8 mouse cellular contexts compared by ENCODE assay signal in the genomic region with DNA sequence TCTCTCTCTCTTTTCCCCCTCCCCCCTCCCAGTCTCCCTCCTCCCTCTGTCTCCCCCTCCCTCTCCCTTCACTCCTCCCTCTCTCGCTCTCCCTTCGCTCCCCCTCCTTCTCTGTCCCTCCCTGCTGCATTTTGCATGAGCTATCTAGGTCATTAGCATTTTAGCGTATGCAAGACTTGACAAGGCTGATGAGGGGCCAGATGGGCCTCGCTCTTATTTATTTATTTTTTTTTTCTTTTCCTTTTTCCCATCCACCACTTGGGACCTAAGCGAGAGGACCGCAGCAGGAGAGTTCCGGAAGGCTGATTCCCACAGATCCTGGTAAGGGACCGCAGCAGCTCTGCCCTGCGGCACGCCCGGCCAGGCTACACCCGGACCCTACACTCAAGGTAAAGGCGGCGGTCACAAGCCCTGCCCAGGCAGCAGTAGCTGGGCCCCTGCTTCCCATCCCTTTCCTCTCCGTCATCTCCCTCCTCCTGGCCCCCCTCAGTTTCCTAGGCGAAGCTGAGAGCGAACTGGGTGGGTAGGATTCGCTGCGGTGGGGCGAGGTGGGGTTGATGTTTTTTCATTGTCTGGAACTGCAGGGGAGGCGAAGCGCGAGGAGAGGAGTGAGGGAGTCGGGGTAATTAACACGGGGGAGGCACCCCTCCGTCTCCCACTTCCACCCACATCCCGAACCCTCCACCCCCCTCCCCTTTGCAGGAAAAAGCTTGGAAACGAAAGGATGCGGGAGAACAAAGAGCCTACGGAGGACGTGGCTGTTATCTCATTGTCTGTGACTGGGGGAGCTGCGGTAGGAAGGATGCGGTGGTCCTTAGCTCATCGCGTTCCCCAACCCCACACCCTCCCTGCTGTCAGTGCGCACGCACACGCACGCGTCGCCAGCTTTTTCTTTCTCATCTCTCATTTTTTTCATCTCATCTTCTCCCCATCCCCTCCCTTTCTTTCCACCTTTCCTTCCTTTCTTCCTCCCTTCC.
DNase-seq lines count a peak whose midpoint lies in the region; ATAC-seq and TF ChIP-seq lines count a peak whose summit lies in the region.

No protein-coding gene starts in this region.

- intact Hi-C loops in heart, postnatal 25 days (cut with DNase I) = no loop called here

- no peaks in the 10 kb centered on the region for H3K9me3 ChIP-seq in heart, embryonic 12.5 days (replicated peaks)
- H3K9me3 ChIP-seq in embryonic facial prominence, embryonic 10.5 days = no peaks in the 10 kb centered on the region

- H3K36me3 ChIP-seq in heart, embryonic 12.5 days = no peaks in the 10 kb centered on the region
- H3K36me3 ChIP-seq in embryonic facial prominence, embryonic 10.5 days (replicated peaks) = no peaks in the 10 kb centered on the region
- no peaks in the 10 kb centered on the region for H3K36me3 ChIP-seq in thymus, adult 2 months (ENCODE audit: control insufficient read depth, insufficient read depth, low read length)

- DNase-seq in heart, postnatal 25 days (ENCODE audit: low spot score) = no peak
- DNase-seq in MN1 (ENCODE audit: low spot score) (peak; percentile 34), adipocyte (ENCODE audit: low spot score) (no peak)
- peak; percentile 62 for DNase-seq in embryonic facial prominence, embryonic 10.5 days (ENCODE audit: low spot score)
- DNase-seq in layer of hippocampus, adult 2 months (ENCODE audit: low spot score in 2 of 2) = peak; percentile 53 to 84
- DNase-seq in neural tube, embryonic 10.5 days (ENCODE audit: extremely low spot score, low spot score) = peak; percentile 66
- DNase-seq in thymus, adult 2 months = no peak

- under 1% methylated on average over 41 of the region's 41 CpGs for WGBS in heart, embryonic 12.5 days
- WGBS in embryonic facial prominence, embryonic 10.5 days = under 1% methylated on average over 41 of the region's 41 CpGs
- WGBS in thymus, adult 2 months = 8% methylated on average over 41 of the region's 41 CpGs

- peaks cover 34% of the 10 kb centered on the region for H3K4me1 ChIP-seq in heart, embryonic 12.5 days (replicated peaks)
- H3K4me1 ChIP-seq in embryonic facial prominence, embryonic 10.5 days = peaks cover 81% of the 10 kb centered on the region
- H3K4me1 ChIP-seq in thymus, adult 2 months (replicated peaks; ENCODE audit: control insufficient read depth, insufficient read depth, low read length) = peaks cover 5% of the 10 kb centered on the region; the same call in 1 of the 2 replicates

- TF ChIP-seq POLR2A in thymus, adult 2 months (IDR thresholded peaks at IDR 0.05; ENCODE audit: control insufficient read depth, extremely low read depth, insufficient read depth, low read length, poor library complexity) = no peak

- ATAC-seq in heart, embryonic 12.5 days (ENCODE audit: insufficient number of reproducible peaks, low FRiP score) = no peak

- no peak overlapping the region for H3K9ac ChIP-seq in heart, embryonic 12.5 days

- no peak for TF ChIP-seq CTCF in layer of hippocampus, adult 2 months (conservative IDR thresholded peaks at IDR 0.05)
- TF ChIP-seq CTCF in thymus, adult 2 months (IDR thresholded peaks at IDR 0.05; ENCODE audit: borderline replicate concordance, control insufficient read depth, extremely low read depth, insufficient read depth, low read length, poor library complexity) = no peak

- no peak overlapping the region for H3K27ac ChIP-seq in heart, embryonic 12.5 days (ENCODE audit: poor library complexity, severe bottlenecking)
- H3K27ac ChIP-seq in embryonic facial prominence, embryonic 10.5 days (replicated peaks) = peak overlapping the region; percentile 78
- H3K27ac ChIP-seq in layer of hippocampus, adult 2 months = peak overlapping the region; percentile 97
- no peak overlapping the region for H3K27ac ChIP-seq in thymus, adult 2 months (ENCODE audit: control insufficient read depth, insufficient read depth, low read length)

- peaks cover 99% of the 10 kb centered on the region for H3K27me3 ChIP-seq in heart, embryonic 12.5 days (replicated peaks)
- peaks cover 100% of the 10 kb centered on the region for H3K27me3 ChIP-seq in embryonic facial prominence, embryonic 10.5 days (replicated peaks; ENCODE audit: low read depth, poor library complexity, severe bottlenecking)
- H3K27me3 ChIP-seq in thymus, adult 2 months (ENCODE audit: control insufficient read depth, insufficient read depth, low read length) = peaks cover 29% of the 10 kb centered on the region

- H3K4me3 ChIP-seq in heart, embryonic 12.5 days = peak overlapping the region; percentile 41
- peak overlapping the region; percentile 61 for H3K4me3 ChIP-seq in embryonic facial prominence, embryonic 10.5 days
- H3K4me3 ChIP-seq in layer of hippocampus, adult 2 months = peak overlapping the region; percentile 80
- H3K4me3 ChIP-seq in thymus, adult 2 months (ENCODE audit: control insufficient read depth, insufficient read depth, low read length) = no peak overlapping the region

- peak overlapping the region; percentile 73 for H3K4me2 ChIP-seq in heart, embryonic 12.5 days

Comparison
In these comparisons a context has a peak if more than half of its experiments do, and no peak if none do; other contexts are left out.
1. H3K27ac ChIP-seq: peak in embryonic facial prominence, embryonic 10.5 days (single experiment) and layer of hippocampus, adult 2 months (single experiment); none in heart, embryonic 12.5 days (single experiment) and thymus, adult 2 months (single experiment).
2. DNase-seq: peak in MN1 (single experiment), embryonic facial prominence, embryonic 10.5 days (single experiment), layer of hippocampus, adult 2 months (2 of 2) and neural tube, embryonic 10.5 days (single experiment); none in heart, postnatal 25 days (single experiment), adipocyte (single experiment) and thymus, adult 2 months (single experiment).